8 mouse cellular contexts compared by ENCODE assay signal in genomic region chr10:38965857-38966256, GRCm38 (mm10). TPM values are rescaled to one million over a fixed set of nuclear protein-coding genes. Genes with fewer than 3 reads are reported as not detected.
A peak's percentile ranks its signal among the peaks of the same experiment; 100 is the strongest.
DNase-seq lines count a peak whose midpoint lies in the region; ATAC-seq lines count a peak whose summit lies in the region.

No protein-coding gene starts in this region.

- peak overlapping the region; percentile 92 for H3K27ac ChIP-seq in embryonic facial prominence, embryonic 13.5 days
- peak overlapping the region; percentile 88 for H3K27ac ChIP-seq in limb, embryonic 15.5 days
- 0 out of 2 replicates have a peak overlapping the region, but pooled peaks have one; percentile 20 for H3K27ac ChIP-seq in neural tube, embryonic 12.5 days

- no peaks in the 10 kb centered on the region for H3K27me3 ChIP-seq in embryonic facial prominence, embryonic 13.5 days
- H3K27me3 ChIP-seq in limb, embryonic 15.5 days, result no peaks in the 10 kb centered on the region
- no peaks in the 10 kb centered on the region for H3K27me3 ChIP-seq in neural tube, embryonic 12.5 days (replicated peaks)

- DNase-seq in right cerebral cortex, postnatal 10 days (ENCODE audit: low spot score in 2 of 2), result peak; percentile 29 to 33
- DNase-seq in right cerebral cortex, postnatal 36 days (ENCODE audit: low spot score in 2 of 2), result no peak
- peak; percentile 19 for DNase-seq in heart, postnatal 25 days (ENCODE audit: low spot score)
- no peak for DNase-seq in frontal cortex, postnatal 25 days (ENCODE audit: low spot score in 2 of 2)
- DNase-seq in spleen, postnatal 4 days (ENCODE audit: low spot score in 2 of 2), result no peak

- H3K9me3 ChIP-seq in embryonic facial prominence, embryonic 13.5 days, result no peaks in the 10 kb centered on the region
- H3K9me3 ChIP-seq in limb, embryonic 15.5 days, result no peaks in the 10 kb centered on the region
- no peaks in the 10 kb centered on the region for H3K9me3 ChIP-seq in neural tube, embryonic 12.5 days

- no peaks in the 10 kb centered on the region for H3K36me3 ChIP-seq in embryonic facial prominence, embryonic 13.5 days
- no peaks in the 10 kb centered on the region for H3K36me3 ChIP-seq in limb, embryonic 15.5 days
- H3K36me3 ChIP-seq in neural tube, embryonic 12.5 days, result no peaks in the 10 kb centered on the region

- peak overlapping the region; percentile 65 for H3K4me3 ChIP-seq in embryonic facial prominence, embryonic 13.5 days
- H3K4me3 ChIP-seq in limb, embryonic 15.5 days, result peak overlapping the region; percentile 52
- peak overlapping the region; percentile 38 for H3K4me3 ChIP-seq in neural tube, embryonic 12.5 days

- WGBS in embryonic facial prominence, embryonic 13.5 days, result 2% methylated on average over 14 of the region's 14 CpGs
- WGBS in limb, embryonic 15.5 days, result 5% methylated on average over 14 of the region's 14 CpGs
- 5% methylated on average over 14 of the region's 14 CpGs for WGBS in neural tube, embryonic 12.5 days

- peak overlapping the region; percentile 68 for H3K4me2 ChIP-seq in embryonic facial prominence, embryonic 13.5 days
- H3K4me2 ChIP-seq in limb, embryonic 15.5 days, result peak overlapping the region; percentile 54
- peak overlapping the region; percentile 72 for H3K4me2 ChIP-seq in neural tube, embryonic 12.5 days (replicated peaks)

- peaks cover 42% of the 10 kb centered on the region for H3K4me1 ChIP-seq in embryonic facial prominence, embryonic 13.5 days
- peaks cover 30% of the 10 kb centered on the region for H3K4me1 ChIP-seq in limb, embryonic 15.5 days
- peaks cover 10% of the 10 kb centered on the region; the same call in 1 of the 2 replicates for H3K4me1 ChIP-seq in neural tube, embryonic 12.5 days

- peak overlapping the region; percentile 85 for H3K9ac ChIP-seq in embryonic facial prominence, embryonic 13.5 days
- peak overlapping the region; percentile 49 for H3K9ac ChIP-seq in limb, embryonic 15.5 days
- peak overlapping the region; percentile 55 for H3K9ac ChIP-seq in neural tube, embryonic 12.5 days

- ATAC-seq in embryonic facial prominence, embryonic 13.5 days (ENCODE audit: insufficient number of reproducible peaks, insufficient read depth, low FRiP score, low TSS enrichment, low read depth), result no peak
- ATAC-seq in limb, embryonic 15.5 days (ENCODE audit: insufficient number of reproducible peaks, low FRiP score, low TSS enrichment, low read depth), result peak; percentile 37; the same call in 1 of the 2 replicates
- ATAC-seq in neural tube, embryonic 12.5 days (ENCODE audit: low FRiP score, low read depth), result peak; percentile 45

- intact Hi-C loops in heart, postnatal 25 days (cut with DNase I), result loop anchor here (2.0 to 5.0 kb wide), 4 partner anchors 17 to 84 kb away; no protein-coding TSS in a partner anchor

RNA-seq across cellular contexts. Expression of gene Lama4, which starts 0.5 kb away (rescaled TPM):
- 72.6 and 87.7 TPM in 2 replicates for polyA plus RNA-seq in embryonic facial prominence, embryonic 13.5 days (2015; fragmentation: Nextera tagmentation; extraction: Ambion mirVana)
- 10 to 100 TPM; 72.6 to 81.7 TPM for total RNA-seq in heart, postnatal 25 days (2021)
- 83.9 and 85.8 TPM in 2 replicates for polyA plus RNA-seq in limb, embryonic 15.5 days (2015; fragmentation: Nextera tagmentation; extraction: Ambion mirVana)
- 34.9 and 40.7 TPM in 2 replicates for polyA plus RNA-seq in neural tube, embryonic 12.5 days (2016; fragmentation: Nextera tagmentation; extraction: Ambion mirVana)

Comparison
In these comparisons a context has a peak if more than half of its experiments do, and no peak if none do; other contexts are left out.
1. DNase-seq: peak in right cerebral cortex, postnatal 10 days (2 of 2) and heart, postnatal 25 days (single experiment); none in right cerebral cortex, postnatal 36 days (0 of 2), frontal cortex, postnatal 25 days (0 of 2) and spleen, postnatal 4 days (0 of 2).
2. H3K27ac ChIP-seq: peak in every context shown above with its lines; median percentile 92 in embryonic facial prominence, embryonic 13.5 days; 88 in limb, embryonic 15.5 days; 20 in neural tube, embryonic 12.5 days.
3. Peak in every context shown above with its lines, with median percentiles within 50 percentile points of each other: H3K4me2 ChIP-seq, H3K4me3 ChIP-seq and H3K9ac ChIP-seq.